Mouse (Mus musculus): ENCODE results near the gene Rai1.

The Rai1 gene

GRCm38 (mm10) chr11:60161146-60161874 lies 56.5 kb downstream of the Rai1 start:
- no peak for DNase-seq (ENCODE audit: low read depth in 1 of 2, low spot score in 2 of 2)

GRCm38 (mm10) chr11:60162547-60162946 lies 57.7 kb downstream of the Rai1 start:
- no peak for DNase-seq (ENCODE audit: low read depth in 1 of 2, low spot score in 2 of 2)

- DNase-seq (ENCODE audit: low read depth in 1 of 2, low spot score in 2 of 2), result no peak
These were observed 58.5 kb downstream of the Rai1 start for GRCm38 (mm10) chr11:60163362-60163761.

DNA sequence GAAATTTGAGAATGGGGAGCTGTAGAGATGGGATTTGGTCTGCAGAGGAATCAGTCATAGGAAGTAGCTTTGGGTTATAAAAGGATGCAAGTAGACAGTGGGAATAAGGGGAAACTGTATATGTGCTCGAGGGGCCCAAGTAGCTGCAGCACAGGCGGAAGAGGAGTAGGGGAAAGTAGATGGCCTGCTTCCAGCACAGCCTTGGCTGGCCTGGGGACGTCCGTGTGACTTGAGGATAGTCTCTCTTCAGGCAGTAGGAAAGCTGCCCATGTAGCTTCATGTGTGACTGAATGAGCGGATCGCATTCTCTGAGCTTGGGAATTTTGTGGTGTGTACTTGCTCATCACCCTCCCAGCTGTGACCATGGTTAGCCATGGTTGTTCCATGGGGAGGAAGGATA lies 59.6 kb downstream of the Rai1 start:
- no peak for DNase-seq (ENCODE audit: low read depth in 1 of 2, low spot score in 2 of 2)

GRCm38 (mm10) chr11:60165076-60165475 lies 60.3 kb downstream of the Rai1 start:
- no peak for DNase-seq (ENCODE audit: low read depth in 1 of 2, low spot score in 2 of 2)

- DNase-seq (ENCODE audit: low read depth in 1 of 2, low spot score in 2 of 2), result no peak
These were observed 64.0 kb downstream of the Rai1 start for GRCm38 (mm10) chr11:60168780-60169179.

- no peak for DNase-seq (ENCODE audit: low read depth in 1 of 2, low spot score in 2 of 2)
These were observed 67.3 kb downstream of the Rai1 start for GRCm38 (mm10) chr11:60172074-60172473.

DNA sequence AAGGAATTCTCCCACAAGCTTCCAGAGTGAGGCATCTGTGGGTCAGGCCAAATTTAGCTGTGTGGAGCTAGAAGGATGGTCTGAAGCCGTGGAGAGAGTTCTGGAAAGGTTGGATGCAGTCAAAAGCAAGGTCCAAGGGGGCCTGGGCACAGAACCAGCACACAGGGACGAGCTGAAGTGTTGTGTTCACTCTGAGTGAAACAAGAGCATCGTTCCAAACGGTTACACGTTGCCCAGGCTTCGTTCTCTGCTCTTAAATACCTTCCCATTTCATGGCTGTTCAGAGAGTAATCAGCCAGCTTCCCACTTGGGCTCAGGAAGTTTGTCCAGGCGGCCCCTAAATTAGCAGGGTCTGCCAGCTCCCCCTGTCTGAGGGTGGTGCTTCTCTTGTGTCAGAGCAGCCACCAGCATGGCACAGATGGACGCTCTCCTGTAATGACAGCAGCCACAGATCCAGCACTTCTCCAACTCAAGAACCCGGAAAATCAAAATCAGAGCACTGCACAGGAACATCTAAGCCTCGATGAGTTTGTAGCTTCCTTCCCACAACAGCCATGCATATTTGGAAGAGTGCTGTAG lies 68.9 kb downstream of the Rai1 start:
- no peak for DNase-seq (ENCODE audit: low read depth in 1 of 2, low spot score in 2 of 2)

DNA sequence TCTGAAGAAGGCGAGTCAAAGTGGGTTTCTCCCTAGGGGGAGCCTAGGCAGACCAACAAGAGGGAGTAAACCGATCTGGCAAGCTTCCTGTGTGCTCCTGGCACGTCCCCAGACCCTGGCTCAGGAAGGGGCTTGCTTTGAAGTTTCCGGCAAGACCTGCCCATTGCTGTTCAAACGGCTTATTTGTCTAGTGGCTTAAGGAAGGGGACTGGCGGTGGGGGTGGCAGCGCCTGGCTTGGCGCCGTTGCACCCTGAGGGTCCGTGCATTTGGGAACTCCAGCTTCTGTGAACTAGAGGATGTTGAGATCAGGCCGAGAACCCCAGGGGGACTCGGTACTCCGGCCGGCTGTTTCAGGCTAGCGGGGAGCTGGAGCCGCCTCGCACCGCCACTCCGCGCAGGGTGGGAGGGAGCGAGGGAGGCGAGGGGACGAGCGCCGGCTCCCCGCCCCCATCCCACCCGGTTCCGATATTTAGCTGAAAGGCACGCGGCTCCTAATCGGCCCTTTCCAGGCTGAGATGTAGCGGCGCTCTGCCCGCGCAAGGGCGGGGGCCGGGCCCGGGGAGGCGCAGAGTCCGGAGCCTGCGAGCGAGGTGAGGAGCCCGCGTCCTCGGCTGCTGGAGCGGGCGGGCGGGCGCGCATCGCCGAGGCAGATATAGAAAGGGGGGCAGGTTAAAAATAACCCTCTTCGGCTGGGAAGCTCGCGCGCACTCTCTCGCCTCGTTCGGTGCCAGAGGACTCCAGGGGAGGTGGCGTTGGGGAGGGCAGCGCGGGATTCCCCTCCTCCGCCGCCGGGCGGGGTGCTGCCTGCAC lies 70.8 kb downstream of the Rai1 start:
- no peak for DNase-seq (ENCODE audit: low read depth in 1 of 2, low spot score in 2 of 2)

DNA sequence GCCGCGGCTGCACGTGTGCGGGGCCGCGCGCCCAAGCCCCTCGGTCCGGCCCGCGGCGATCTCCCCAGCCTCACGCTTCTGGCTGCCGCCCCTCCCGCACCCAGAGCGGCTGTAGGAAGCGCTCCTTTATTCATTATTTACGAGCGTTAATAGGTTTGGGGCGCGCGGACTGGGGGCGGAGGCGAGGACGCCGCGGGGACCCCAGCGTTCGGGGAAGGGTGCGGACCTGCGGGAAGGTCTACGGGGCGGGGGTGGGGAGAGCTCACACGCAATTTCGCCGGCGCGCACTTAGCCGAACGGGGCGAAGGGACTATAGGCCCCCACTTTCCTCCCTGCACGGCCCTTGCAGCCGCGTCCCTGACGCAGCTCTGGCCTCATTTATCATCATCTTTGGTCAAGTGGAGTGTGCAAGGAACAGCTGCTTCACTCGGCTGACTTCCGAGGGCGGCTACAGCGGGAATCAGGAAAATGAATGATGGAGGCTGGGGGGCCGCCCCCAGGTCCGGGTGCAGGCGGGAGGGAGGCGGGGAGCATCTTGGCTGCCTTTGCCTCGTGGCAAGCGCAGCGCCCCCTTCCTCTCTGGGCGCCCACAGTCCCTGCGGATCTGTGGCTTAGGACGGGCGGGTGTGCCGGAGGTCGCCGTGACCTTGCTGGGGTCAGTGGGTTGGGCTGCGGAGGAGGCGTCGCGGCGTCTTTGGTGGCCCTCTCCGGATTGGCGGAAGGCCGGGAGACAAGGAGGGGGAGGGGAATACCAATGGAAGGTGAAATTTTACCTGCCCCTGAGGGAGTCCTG lies 71.6 kb downstream of the Rai1 start:
- DNase-seq (ENCODE audit: low read depth in 1 of 2, low spot score in 2 of 2), result no peak

GRCm38 (mm10) chr11:60176975-60177657 lies 72.3 kb downstream of the Rai1 start:
- no peak for DNase-seq (ENCODE audit: low read depth in 1 of 2, low spot score in 2 of 2)

- no peak for DNase-seq (ENCODE audit: low read depth in 1 of 2, low spot score in 2 of 2)
These were observed 73.2 kb downstream of the Rai1 start for GRCm38 (mm10) chr11:60178005-60178404.

DNA sequence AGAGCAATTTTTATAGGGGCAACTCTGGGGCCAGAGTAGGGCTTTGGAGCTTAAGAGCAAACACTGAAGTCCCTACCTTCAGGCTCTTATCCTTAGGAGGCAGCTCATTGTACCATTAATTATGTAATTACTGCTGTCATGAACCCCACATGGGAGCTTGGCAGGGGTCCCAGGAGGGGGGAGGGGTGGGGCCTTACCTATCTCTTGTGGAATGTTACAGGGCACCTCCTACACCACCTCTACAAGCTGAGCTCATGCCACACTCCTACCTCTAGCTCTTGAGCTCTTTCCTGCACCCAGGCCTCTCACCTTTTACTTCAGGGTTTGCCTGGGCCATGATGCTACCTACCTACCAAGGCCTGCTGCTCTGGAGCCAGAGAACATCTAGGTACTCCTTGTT lies 73.7 kb downstream of the Rai1 start:
- no peak for DNase-seq (ENCODE audit: low read depth in 1 of 2, low spot score in 2 of 2)

DNA sequence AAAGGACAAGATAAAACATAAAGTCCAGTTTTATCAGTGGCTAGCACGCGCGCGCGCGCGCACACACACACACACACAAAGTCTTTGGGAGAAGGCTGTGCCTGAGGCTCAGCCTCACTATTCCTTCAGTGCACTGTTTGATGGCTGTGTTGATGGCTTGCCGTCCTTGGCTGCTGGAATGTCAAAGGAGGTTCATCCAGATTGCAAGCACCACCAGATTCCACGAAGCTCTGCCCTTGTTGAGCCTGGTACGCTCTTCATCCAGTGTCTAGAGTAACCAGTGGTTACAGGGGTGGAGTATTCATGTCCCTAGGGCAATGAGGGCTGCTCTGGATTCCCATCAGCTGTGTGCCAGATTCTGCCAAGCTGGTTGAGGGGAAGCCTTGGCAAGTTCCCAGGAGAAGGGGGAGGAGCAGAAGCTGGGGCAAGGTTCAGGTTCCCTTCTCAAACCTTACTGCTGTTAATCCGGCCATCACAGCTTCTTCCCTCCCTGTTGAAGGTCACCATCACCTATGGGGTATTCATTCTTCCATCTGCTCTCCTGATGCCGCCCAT lies 77.4 kb downstream of the Rai1 start:
- no peak for DNase-seq (ENCODE audit: low read depth in 1 of 2, low spot score in 2 of 2)

GRCm38 (mm10) chr11:60182741-60183140 lies 77.9 kb downstream of the Rai1 start:
- no peak for DNase-seq (ENCODE audit: low read depth in 1 of 2, low spot score in 2 of 2)

GRCm38 (mm10) chr11:60184346-60185325 lies 79.8 kb downstream of the Rai1 start:
- DNase-seq (ENCODE audit: low read depth in 1 of 2, low spot score in 2 of 2), result no peak

- peak; percentile 24 to 67 for DNase-seq (ENCODE audit: low read depth in 1 of 2, low spot score in 2 of 2)
These were observed 80.8 kb downstream of the Rai1 start for GRCm38 (mm10) chr11:60185396-60186231.

GRCm38 (mm10) chr11:60187070-60187469 lies 82.3 kb downstream of the Rai1 start:
- DNase-seq (ENCODE audit: low read depth in 1 of 2, low spot score in 2 of 2), result no peak

Measured in monocyte, adult 2 months (primary cell).